Comparison of ENCODE assay signal across 35 mouse cellular contexts in genomic region chrX:23476868-23477267, GRCm38 (mm10).
"Had no signal": no experiment of that assay in that cellular context is flagged by ENCODE, and none has a peak within 500 bp of the region (broad histone marks: within the 10 kb centered on the region; RNA-seq: fewer than 3 reads in every experiment).

No protein-coding gene starts in this region.

- H3K4me2 ChIP-seq: heart, embryonic 11.5 days; heart, embryonic 12.5 days; heart, embryonic 13.5 days; heart, embryonic 15.5 days; hindbrain, embryonic 12.5 days; hindbrain, embryonic 13.5 days; hindbrain, embryonic 14.5 days; hindbrain, embryonic 15.5 days; intestine, embryonic 15.5 days; kidney, embryonic 15.5 days had no signal

- H3K27ac ChIP-seq: heart, embryonic 10.5 days; heart, embryonic 13.5 days; heart, embryonic 15.5 days; hindbrain, embryonic 10.5 days; hindbrain, embryonic 12.5 days; hindbrain, embryonic 13.5 days; hindbrain, embryonic 14.5 days; hindbrain, embryonic 15.5 days; hindbrain, postnatal 0 days; intestine, embryonic 15.5 days; kidney, embryonic 15.5 days; kidney, postnatal 0 days; layer of hippocampus, adult 2 months had no signal

- H3K4me3 ChIP-seq: heart, embryonic 10.5 days; heart, embryonic 12.5 days; heart, embryonic 13.5 days; heart, embryonic 15.5 days; hindbrain, embryonic 10.5 days; hindbrain, embryonic 12.5 days; hindbrain, embryonic 13.5 days; hindbrain, embryonic 15.5 days; intestine, embryonic 15.5 days; kidney, embryonic 15.5 days; layer of hippocampus, adult 2 months had no signal

- DNase-seq: heart, postnatal 10 days; heart, postnatal 14 days; heart, postnatal 36 days; heart, postnatal 4 days; kidney, adult 11 months; kidney, adult 18-20 months; kidney, adult 2 months; kidney, adult 8-10 months; kidney, adult 9 months; kidney, postnatal 10 days; kidney, postnatal 14 days; kidney, postnatal 25 days; kidney, postnatal 36 days; kidney, postnatal 4 days; layer of hippocampus, adult 9-11 months; layer of hippocampus, postnatal 36 days had no signal

- H3K27me3 ChIP-seq: heart, embryonic 12.5 days; heart, embryonic 13.5 days; heart, embryonic 15.5 days; hindbrain, embryonic 12.5 days; hindbrain, embryonic 13.5 days; hindbrain, embryonic 15.5 days; intestine, embryonic 15.5 days; kidney, embryonic 15.5 days had no signal

- H3K9ac ChIP-seq: heart, embryonic 12.5 days; heart, embryonic 13.5 days; heart, embryonic 15.5 days; hindbrain, embryonic 12.5 days; hindbrain, embryonic 13.5 days; hindbrain, embryonic 14.5 days; hindbrain, embryonic 15.5 days; intestine, embryonic 15.5 days; kidney, embryonic 15.5 days had no signal

- H3K4me1 ChIP-seq: heart, embryonic 10.5 days; heart, embryonic 12.5 days; heart, embryonic 13.5 days; heart, embryonic 15.5 days; hindbrain, embryonic 10.5 days; hindbrain, embryonic 12.5 days; hindbrain, embryonic 13.5 days; hindbrain, embryonic 15.5 days; intestine, embryonic 15.5 days; kidney, embryonic 15.5 days had no signal

- H3K9me3 ChIP-seq: heart, embryonic 10.5 days; heart, embryonic 12.5 days; heart, embryonic 13.5 days; heart, embryonic 15.5 days; hindbrain, embryonic 10.5 days; hindbrain, embryonic 12.5 days; hindbrain, embryonic 13.5 days; hindbrain, embryonic 15.5 days; intestine, embryonic 15.5 days; kidney, embryonic 15.5 days had no signal

- ATAC-seq: hindbrain, embryonic 16.5 days; hindbrain, postnatal 0 days; inflammation-experienced regulatory T-cells, adult 6 months; intestine, embryonic 15.5 days; intestine, embryonic 16.5 days; intestine, postnatal 0 days had no signal

- H3K36me3 ChIP-seq: heart, embryonic 10.5 days; heart, embryonic 12.5 days; heart, embryonic 13.5 days; heart, embryonic 15.5 days; hindbrain, embryonic 10.5 days; hindbrain, embryonic 12.5 days; hindbrain, embryonic 13.5 days; hindbrain, embryonic 15.5 days; intestine, embryonic 15.5 days; kidney, embryonic 15.5 days had no signal
